Mouse (Mus musculus): Measurements from ENCODE around the gene Krtap4-7. TPM values are rescaled to one million over a fixed set of nuclear protein-coding genes. Genes with fewer than 3 reads are reported as not detected.
"Not testable (repeated sequence)": the region's sequence is repeated elsewhere in the genome, so short reads cannot be mapped to it uniquely, and the experiment has no call there.

The Krtap4-7 gene
- total RNA-seq, 4 experiments from 2014 or later = not detected

- DNase-seq = not testable (repeated sequence)
These were observed 46.1 kb downstream of the Krtap4-7 start, which contains the start of gene Krtap9-3 for GRCm38 (mm10) chr11:99597742-99598141. TSS of gene Krtap9-3 (minus strand) at chr11:99598105.

Other genes with a start within 250 kb of the Krtap4-7 start
- gene Krt12, start 221.8 kb downstream of the Krtap4-7 start, total RNA-seq (2022) = not detected
- gene Krt20, start 205.9 kb downstream of the Krtap4-7 start, total RNA-seq (2022) = under 1 TPM in 1 of 4 experiments, not detected in 3; 0.13 TPM
- under 1 TPM in 1 of 4 experiments, not detected in 3; 0.20 TPM for gene Krt23, start 151.0 kb downstream of the Krtap4-7 start, total RNA-seq (2022)
- gene Krt39, start 122.8 kb downstream of the Krtap4-7 start, total RNA-seq (2022) = not detected
- gene Krt40, start 100.9 kb downstream of the Krtap4-7 start, total RNA-seq (2022) = not detected
- not detected for gene Krtap3-3, start 93.2 kb downstream of the Krtap4-7 start, total RNA-seq (2022)
- not detected for gene Krtap3-2, start 87.2 kb downstream of the Krtap4-7 start, total RNA-seq (2022)
- gene Gm11939, start 84.6 kb downstream of the Krtap4-7 start, total RNA-seq (2022) = not detected
- not detected for gene Krtap3-1, start 77.5 kb downstream of the Krtap4-7 start, total RNA-seq (2022)
- not detected for gene Krtap1-5, start 63.1 kb downstream of the Krtap4-7 start, total RNA-seq (2022)
- gene Krtap1-4, start 60.4 kb downstream of the Krtap4-7 start, total RNA-seq (2022) = not detected
- not detected for gene Krtap1-3, start 52.8 kb downstream of the Krtap4-7 start, total RNA-seq (2022)
- not detected for gene Krtap9-3, start 46.0 kb downstream of the Krtap4-7 start, total RNA-seq (2022)
- not detected for gene Gm11938, start 40.8 kb downstream of the Krtap4-7 start, total RNA-seq (2022)
- gene Gm11937, start 33.9 kb downstream of the Krtap4-7 start, total RNA-seq (2022) = not detected
- gene Krtap2-4, start 29.2 kb downstream of the Krtap4-7 start, total RNA-seq (2022) = not detected
- gene Gm11562, start 23.7 kb downstream of the Krtap4-7 start, total RNA-seq (2022) = not detected
- not detected for gene Krtap4-1, start 15.9 kb downstream of the Krtap4-7 start, total RNA-seq (2022)
- not detected for gene Krtap4-2, start 9.0 kb downstream of the Krtap4-7 start, total RNA-seq (2022)
- gene Gm11555, start 6.1 kb upstream of the Krtap4-7 start, total RNA-seq (2022) = not detected
- gene Gm11563, start 14.9 kb upstream of the Krtap4-7 start, total RNA-seq (2022) = not detected
- gene Krtap4-6, start 21.9 kb upstream of the Krtap4-7 start, total RNA-seq (2022) = not detected
- gene Gm14190, start 46.7 kb upstream of the Krtap4-7 start, total RNA-seq (2022) = not detected
- not detected for gene Gm14180, start 90.2 kb upstream of the Krtap4-7 start, total RNA-seq (2022)
- gene Gm11595, start 128.8 kb upstream of the Krtap4-7 start, total RNA-seq (2022) = not detected
- gene Krtap4-8, start 136.6 kb upstream of the Krtap4-7 start, total RNA-seq (2022) = not detected
- gene Krtap4-9, start 141.1 kb upstream of the Krtap4-7 start, total RNA-seq (2022) = not detected
- not detected for gene Gm11596, start 149.4 kb upstream of the Krtap4-7 start, total RNA-seq (2022)
- gene Gm11569, start 154.8 kb upstream of the Krtap4-7 start, total RNA-seq (2022) = not detected
- not detected for gene Gm11554, start 160.4 kb upstream of the Krtap4-7 start, total RNA-seq (2022)
- gene Krtap4-13, start 165.8 kb upstream of the Krtap4-7 start, total RNA-seq (2022) = not detected
- gene Gm11564, start 171.6 kb upstream of the Krtap4-7 start, total RNA-seq (2022) = not detected
- not detected for gene 2300003K06Rik, start 194.0 kb upstream of the Krtap4-7 start, total RNA-seq (2022)
- not detected for gene Krtap4-16, start 207.5 kb upstream of the Krtap4-7 start, total RNA-seq (2022)
- not detected for gene Gm11568, start 213.8 kb upstream of the Krtap4-7 start, total RNA-seq (2022)
- not detected for gene Gm11559, start 220.4 kb upstream of the Krtap4-7 start, total RNA-seq (2022)
- gene Krtap9-1, start 229.3 kb upstream of the Krtap4-7 start, total RNA-seq (2022) = not detected
- gene Gm11567, start 235.1 kb upstream of the Krtap4-7 start, total RNA-seq (2022) = not detected

Measured in adrenal gland, adult 8-10 months (tissue).